Mouse (Mus musculus) kidney, embryonic 15.5 days (tissue): ENCODE results near the gene Atcay. TPM values are rescaled to one million over a fixed set of nuclear protein-coding genes. Genes with fewer than 3 reads are reported as not detected.
A peak's percentile ranks its signal among the peaks of the same experiment; 100 is the strongest.

Source experiments
- ATAC-seq: fragments of 200-750 bp; cut with Nextera tagmentation; replicated peaks from 2 replicates; pipeline ENCODE4 v1.8.0; 2017; ENCODE audit warnings: moderate TSS enrichment; ENCODE audit not compliant: low FRiP score
- H3K27ac ChIP-seq: fragments of 300-500 bp; sonication (generic); 2 replicates; pipeline ENCODE4 v1.5.1; 2015; ENCODE audit warnings: mild to moderate bottlenecking, inconsistent platforms
- H3K27me3 ChIP-seq: fragments of 300-500 bp; sonication (generic); 2 replicates; pipeline ENCODE4 v1.6.1; 2015; ENCODE audit warnings: inconsistent platforms
- H3K36me3 ChIP-seq: fragments of 300-500 bp; sonication (generic); 2 replicates; pipeline ENCODE4 v1.6.1; 2015; ENCODE audit warnings: inconsistent platforms
- H3K4me1 ChIP-seq: fragments of 300-500 bp; sonication (generic); 2 replicates; pipeline ENCODE4 v1.6.1; 2015; ENCODE audit warnings: inconsistent platforms
- H3K4me2 ChIP-seq: fragments of 300-500 bp; sonication (generic); 2 replicates; pipeline ENCODE4 v1.6.1; 2015; ENCODE audit warnings: moderate library complexity, mild to moderate bottlenecking, inconsistent platforms
- H3K4me3 ChIP-seq: fragments of 300-500 bp; sonication (generic); replicated peaks from 2 replicates; pipeline ENCODE4 v1.5.1; 2015; ENCODE audit warnings: mild to moderate bottlenecking, inconsistent platforms
- H3K9ac ChIP-seq: fragments of 300-500 bp; sonication (generic); 2 replicates; pipeline ENCODE4 v1.6.1; 2015; ENCODE audit warnings: mild to moderate bottlenecking, inconsistent platforms
- H3K9me3 ChIP-seq: fragments of 300-500 bp; sonication (generic); replicated peaks from 2 replicates; pipeline ENCODE4 v1.6.1; 2016; ENCODE audit warnings: inconsistent platforms
- WGBS: fragments of 180-500 bp; shearing (Covaris S2); methylation state at CpG from one replicate; pipeline ENCODE4 v1.1.7; 2015; ENCODE audit warnings: mixed read lengths; 5-methylcytosine and 5-hydroxymethylcytosine counted together
- polyA plus RNA-seq: library from polyadenylated mRNA; unstranded; fragments of >200 nt; fragmentation: Nextera tagmentation; extraction: Ambion mirVana; gene quantifications from 2 replicates; pipeline ENCODE4 v1.2.1, GENCODE M21; 2015

Gene Atcay
- polyA plus RNA-seq, 1 experiment from 2014 or later: 0.51 TPM

GRCm38 (mm10) chr10:81196470-81197065, 34.1 kb downstream of the Atcay start:
- WGBS: 63% methylated on average over 11 of the region's 11 CpGs
- peaks cover 74% of the 10 kb centered on the region for H3K27me3 ChIP-seq
- H3K4me3 ChIP-seq: no peak overlapping the region

GRCm38 (mm10) chr10:81195300-81195699, 35.3 kb downstream of the Atcay start:
- 70% methylated on average over 4 of the region's 4 CpGs for WGBS
- ATAC-seq: no peak
- peaks cover 9% of the 10 kb centered on the region for H3K36me3 ChIP-seq
- no peak overlapping the region for H3K4me2 ChIP-seq
- no peaks in the 10 kb centered on the region for H3K9me3 ChIP-seq
- peaks cover 36% of the 10 kb centered on the region for H3K4me1 ChIP-seq
- H3K4me3 ChIP-seq: no peak overlapping the region
- H3K27ac ChIP-seq: no peak overlapping the region
- no peak overlapping the region for H3K9ac ChIP-seq
- H3K27me3 ChIP-seq: peaks cover 67% of the 10 kb centered on the region

More at GRCm38 (mm10) chr10:81196470-81197065, 34.1 kb downstream of the Atcay start:
- no peaks in the 10 kb centered on the region for H3K36me3 ChIP-seq
- H3K27ac ChIP-seq: no peak overlapping the region
- ATAC-seq: no peak
- no peak overlapping the region for H3K9ac ChIP-seq
- peaks cover 28% of the 10 kb centered on the region for H3K4me1 ChIP-seq
- no peak overlapping the region for H3K4me2 ChIP-seq
- H3K9me3 ChIP-seq: no peaks in the 10 kb centered on the region

GRCm38 (mm10) chr10:81193991-81194774, 36.5 kb downstream of the Atcay start:
- Histone ChIP-seq H3K4me3 (no peak overlapping the region), H3K36me3 (peaks cover 17% of the 10 kb centered on the region), H3K27ac (no peak overlapping the region), H3K4me1 (peaks cover 36% of the 10 kb centered on the region), H3K9ac (no peak overlapping the region), H3K27me3 (peaks cover 56% of the 10 kb centered on the region), H3K9me3 (no peaks in the 10 kb centered on the region), H3K4me2 (peak overlapping the region; percentile 30)
- ATAC-seq: no peak
- WGBS: 9% methylated on average over 37 of the region's 37 CpGs

GRCm38 (mm10) chr10:81192968-81193501, 37.6 kb downstream of the Atcay start:
- peaks cover 48% of the 10 kb centered on the region for H3K27me3 ChIP-seq
- H3K4me1 ChIP-seq: peaks cover 36% of the 10 kb centered on the region
- peak overlapping the region; percentile 92 for H3K4me2 ChIP-seq
- 4% methylated on average over 19 of the region's 19 CpGs for WGBS
- peak overlapping the region; percentile 93 for H3K27ac ChIP-seq
- peaks cover 26% of the 10 kb centered on the region for H3K36me3 ChIP-seq
- peak; percentile 20 for ATAC-seq
- no peaks in the 10 kb centered on the region for H3K9me3 ChIP-seq
- H3K9ac ChIP-seq: peak overlapping the region; percentile 70
- H3K4me3 ChIP-seq: peak overlapping the region; percentile 68

GRCm38 (mm10) chr10:81192270-81192967, 38.2 kb downstream of the Atcay start:
- no peaks in the 10 kb centered on the region for H3K9me3 ChIP-seq
- peak overlapping the region; percentile 68 for H3K4me3 ChIP-seq
- H3K27me3 ChIP-seq: peaks cover 44% of the 10 kb centered on the region
- H3K36me3 ChIP-seq: peaks cover 31% of the 10 kb centered on the region
- H3K4me1 ChIP-seq: peaks cover 36% of the 10 kb centered on the region
- H3K4me2 ChIP-seq: peak overlapping the region; percentile 92
- under 1% methylated on average over 93 of the region's 93 CpGs for WGBS
- peak overlapping the region; percentile 70 for H3K9ac ChIP-seq
- ATAC-seq: peak; percentile 87
- peak overlapping the region; percentile 93 for H3K27ac ChIP-seq

- ATAC-seq: no peak
- peaks cover 34% of the 10 kb centered on the region for H3K27me3 ChIP-seq
- no peak overlapping the region for H3K9ac ChIP-seq
- 78% methylated on average over 18 of the region's 18 CpGs for WGBS
- peak overlapping the region; percentile 68; the same call in 1 of the 2 replicates for H3K4me3 ChIP-seq
- no peaks in the 10 kb centered on the region for H3K9me3 ChIP-seq
- H3K27ac ChIP-seq: peak overlapping the region; percentile 93
- H3K4me2 ChIP-seq: peak overlapping the region; percentile 92
- peaks cover 38% of the 10 kb centered on the region for H3K4me1 ChIP-seq
- H3K36me3 ChIP-seq: peaks cover 40% of the 10 kb centered on the region
Observed at GRCm38 (mm10) chr10:81191342-81191982, 39.2 kb downstream of the Atcay start.

- no peak overlapping the region for H3K4me3 ChIP-seq
- H3K9ac ChIP-seq: no peak overlapping the region
- H3K4me1 ChIP-seq: peaks cover 38% of the 10 kb centered on the region
- ATAC-seq: 0 out of 2 replicates have a peak, but pooled peaks have one; percentile 9
- no peaks in the 10 kb centered on the region for H3K9me3 ChIP-seq
- 72% methylated on average over 6 of the region's 6 CpGs for WGBS
- H3K36me3 ChIP-seq: peaks cover 43% of the 10 kb centered on the region
- no peak overlapping the region for H3K4me2 ChIP-seq
- H3K27me3 ChIP-seq: peaks cover 29% of the 10 kb centered on the region
- H3K27ac ChIP-seq: peak overlapping the region; percentile 93
Observed at GRCm38 (mm10) chr10:81190912-81191321, 39.7 kb downstream of the Atcay start.

GRCm38 (mm10) chr10:81190236-81190911, 40.3 kb downstream of the Atcay start:
- WGBS: 69% methylated on average over 31 of the region's 31 CpGs
- Histone ChIP-seq H3K36me3 (peaks cover 48% of the 10 kb centered on the region), H3K4me1 (peaks cover 38% of the 10 kb centered on the region), H3K27ac (no peak overlapping the region; the same call in 1 of the 2 replicates), H3K4me2 (no peak overlapping the region), H3K9ac (no peak overlapping the region), H3K9me3 (no peaks in the 10 kb centered on the region), H3K4me3 (no peak overlapping the region), H3K27me3 (peaks cover 23% of the 10 kb centered on the region)
- no peak for ATAC-seq

GRCm38 (mm10) chr10:81189821-81190220, 40.8 kb downstream of the Atcay start:
- H3K9me3 ChIP-seq: no peaks in the 10 kb centered on the region
- no peak for ATAC-seq
- WGBS: 81% methylated on average over 26 of the region's 26 CpGs
- peaks cover 53% of the 10 kb centered on the region for H3K36me3 ChIP-seq
- no peak overlapping the region for H3K4me2 ChIP-seq
- H3K4me3 ChIP-seq: no peak overlapping the region
- peaks cover 18% of the 10 kb centered on the region for H3K27me3 ChIP-seq
- H3K27ac ChIP-seq: no peak overlapping the region
- H3K9ac ChIP-seq: no peak overlapping the region
- H3K4me1 ChIP-seq: peaks cover 41% of the 10 kb centered on the region

GRCm38 (mm10) chr10:81187161-81187560, 43.5 kb downstream of the Atcay start:
- Histone ChIP-seq H3K4me2 (no peak overlapping the region), H3K4me1 (peaks cover 37% of the 10 kb centered on the region), H3K9me3 (no peaks in the 10 kb centered on the region), H3K36me3 (peaks cover 70% of the 10 kb centered on the region), H3K27me3 (no peaks in the 10 kb centered on the region), H3K27ac (no peak overlapping the region), H3K9ac (no peak overlapping the region), H3K4me3 (no peak overlapping the region)
- WGBS: 94% methylated on average over 9 of the region's 9 CpGs
- no peak for ATAC-seq

- Histone ChIP-seq H3K9ac (no peak overlapping the region), H3K4me2 (0 out of 2 replicates have a peak overlapping the region, but pooled peaks have one; percentile 67), H3K36me3 (peaks cover 79% of the 10 kb centered on the region)
Observed at GRCm38 (mm10) chr10:81184765-81185164, 45.9 kb downstream of the Atcay start.

More at GRCm38 (mm10) chr10:81184765-81185164, 45.9 kb downstream of the Atcay start:
- 39% methylated on average over 4 of the region's 4 CpGs for WGBS
- Histone ChIP-seq H3K4me3 (no peak overlapping the region), H3K27me3 (no peaks in the 10 kb centered on the region), H3K9me3 (no peaks in the 10 kb centered on the region), H3K4me1 (peaks cover 45% of the 10 kb centered on the region), H3K27ac (peak overlapping the region; percentile 54)
- ATAC-seq: no peak
